Mouse (Mus musculus) neural tube, embryonic 14.5 days (tissue): ENCODE data around the gene Ifna6. TPM values are rescaled to one million over a fixed set of nuclear protein-coding genes. Genes with fewer than 3 reads are reported as not detected.
"Not testable (repeated sequence)": the region's sequence is repeated elsewhere in the genome, so short reads cannot be mapped to it uniquely, and the experiment has no call there.

ENCODE experiments used
- ATAC-seq: fragments of 200-750 bp; cut with Nextera tagmentation; 2 replicates; pipeline ENCODE4 v1.8.0; 2017; ENCODE audit warnings: low read depth, mild to moderate bottlenecking, moderate TSS enrichment, moderate library complexity
- H3K27ac ChIP-seq: fragments of 300-500 bp; sonication (generic); 2 replicates; pipeline ENCODE4 v1.5.1; 2014; ENCODE audit warnings: low read depth, mild to moderate bottlenecking, control low read depth, low read length, moderate library complexity, mixed read lengths
- H3K27me3 ChIP-seq: fragments of 300-500 bp; sonication (generic); 2 replicates; pipeline ENCODE4 v1.6.1; 2014; ENCODE audit warnings: low read length; ENCODE audit not compliant: control insufficient read depth, insufficient read depth
- H3K36me3 ChIP-seq: fragments of 300-500 bp; sonication (generic); 2 replicates; pipeline ENCODE4 v1.6.1; 2014; ENCODE audit warnings: low read length, mixed read lengths; ENCODE audit not compliant: control insufficient read depth, insufficient read depth
- H3K4me1 ChIP-seq: fragments of 300-500 bp; sonication (generic); 2 replicates; pipeline ENCODE4 v1.6.1; 2014; ENCODE audit warnings: low read length; ENCODE audit not compliant: control insufficient read depth, insufficient read depth
- H3K4me2 ChIP-seq: fragments of 300-500 bp; sonication (generic); 2 replicates; pipeline ENCODE4 v1.6.1; 2014; ENCODE audit warnings: mild to moderate bottlenecking, low read depth, low read length, control low read depth
- H3K4me3 ChIP-seq: fragments of 300-500 bp; sonication (generic); 2 replicates; pipeline ENCODE4 v1.5.1; 2014; ENCODE audit warnings: low read depth, low read length, control low read depth, mixed read lengths
- H3K9ac ChIP-seq: fragments of 300-500 bp; sonication (generic); replicated peaks from 2 replicates; pipeline ENCODE4 v1.6.1; 2014; ENCODE audit warnings: low read depth, mild to moderate bottlenecking, control low read depth, low read length, mixed read lengths
- H3K9me3 ChIP-seq: fragments of 300-500 bp; sonication (generic); 2 replicates; pipeline ENCODE4 v1.6.1; 2016; ENCODE audit warnings: low read length; ENCODE audit not compliant: control insufficient read depth
- WGBS: fragments of 180-500 bp; shearing (Covaris S2); extraction: QIAGEN DNeasy Blood & Tissue Kit; methylation state at CpG from one replicate; pipeline ENCODE4 v1.1.7; 2014; 5-methylcytosine and 5-hydroxymethylcytosine counted together
- polyA plus RNA-seq: library from polyadenylated mRNA; unstranded; fragments of >200 nt; fragmentation: Nextera tagmentation; extraction: Ambion mirVana; gene quantifications from 2 replicates; pipeline ENCODE4 v1.2.1, GENCODE M21; 2014

Gene Ifna6
- polyA plus RNA-seq, result not detected in 2 replicates

DNA sequence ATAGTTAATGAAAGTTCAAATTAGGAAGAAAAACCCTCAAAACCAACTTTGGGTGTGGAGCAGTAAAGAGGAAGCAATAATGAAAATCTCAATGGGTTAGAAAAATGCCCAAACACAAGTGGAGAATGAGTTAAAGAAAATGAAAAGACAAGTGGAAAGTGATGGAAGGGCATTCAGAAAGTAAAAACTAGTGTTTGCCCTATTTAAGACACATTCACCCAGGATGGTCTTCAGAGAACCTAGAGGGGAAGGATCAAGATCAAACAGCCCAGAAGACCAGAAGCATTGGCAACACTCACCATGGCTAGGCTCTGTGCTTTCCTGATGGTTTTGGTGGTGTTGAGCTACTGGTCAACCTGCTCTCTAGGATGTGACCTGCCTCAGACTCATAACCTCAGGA lies at the start of gene Ifna6:
TSS of gene Ifna6 (plus strand) at position 301 of the 400 bp plus-strand sequence.
- H3K4me3 ChIP-seq, H3K4me1 ChIP-seq, H3K27ac ChIP-seq, ATAC-seq, H3K4me2 ChIP-seq, H3K9ac ChIP-seq, H3K27me3 ChIP-seq, H3K36me3 ChIP-seq, H3K9me3 ChIP-seq: not testable (repeated sequence)

GRCm38 (mm10) chr4:88779550-88779949 lies 47.7 kb upstream of the Ifna6 start, which contains the start of gene Gm13272:
Gm13272 (plus strand) TSS chr4:88779850.
- H3K4me1 ChIP-seq, H3K36me3 ChIP-seq, H3K27me3 ChIP-seq, H3K4me3 ChIP-seq, H3K27ac ChIP-seq, H3K9ac ChIP-seq, H3K4me2 ChIP-seq, H3K9me3 ChIP-seq, ATAC-seq: not testable (repeated sequence)
- no CpG with 5 or more reads among the region's 29 CpGs for WGBS

GRCm38 (mm10) chr4:88780320-88780719 lies 46.9 kb upstream of the Ifna6 start:
- not testable (repeated sequence) for H3K9me3 ChIP-seq, H3K27ac ChIP-seq, H3K4me1 ChIP-seq, ATAC-seq, H3K9ac ChIP-seq, H3K4me3 ChIP-seq, H3K4me2 ChIP-seq, H3K27me3 ChIP-seq, H3K36me3 ChIP-seq
- 48% methylated on average over 15 of the region's 18 CpGs for WGBS

DNA sequence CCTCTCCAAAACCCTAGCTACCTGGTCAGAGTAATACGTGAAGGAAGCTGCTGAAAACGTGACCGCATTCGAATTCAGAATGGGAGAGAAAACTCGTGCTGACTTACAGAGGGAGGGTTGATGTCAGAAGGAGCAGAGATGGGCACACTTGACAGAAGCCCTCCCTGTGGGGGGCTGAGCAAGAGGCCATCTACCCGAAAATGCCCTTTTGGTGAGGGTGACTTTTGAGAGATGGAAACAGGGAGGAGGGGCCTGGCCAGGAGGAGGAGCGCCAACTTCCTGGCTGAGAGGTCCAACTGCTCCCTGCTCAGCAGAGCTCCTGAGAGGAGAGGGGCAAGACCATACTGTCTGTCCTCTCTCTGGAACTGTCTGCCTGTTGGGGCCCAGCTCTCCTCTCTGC lies 45.4 kb upstream of the Ifna6 start, which contains the start of gene Ifnz:
TSS of gene Ifnz (plus strand) at position 301 of the 400 bp plus-strand sequence.
- not testable (repeated sequence) for H3K27ac ChIP-seq, H3K4me3 ChIP-seq, H3K9me3 ChIP-seq, ATAC-seq, H3K9ac ChIP-seq, H3K27me3 ChIP-seq, H3K4me2 ChIP-seq, H3K4me1 ChIP-seq, H3K36me3 ChIP-seq
- 9% methylated on average over 1 of the region's 7 CpGs for WGBS

GRCm38 (mm10) chr4:88782335-88782734 lies 44.9 kb upstream of the Ifna6 start:
- H3K27ac ChIP-seq, H3K9me3 ChIP-seq, H3K36me3 ChIP-seq, ATAC-seq, H3K4me3 ChIP-seq, H3K27me3 ChIP-seq, H3K4me2 ChIP-seq, H3K9ac ChIP-seq, H3K4me1 ChIP-seq: not testable (repeated sequence)
- 0% methylated on average over 4 of the region's 31 CpGs for WGBS

- H3K4me2 ChIP-seq, H3K36me3 ChIP-seq, H3K4me3 ChIP-seq, H3K9ac ChIP-seq, H3K4me1 ChIP-seq, H3K27me3 ChIP-seq, ATAC-seq, H3K9me3 ChIP-seq, H3K27ac ChIP-seq: not testable (repeated sequence)
- WGBS, result no CpG with 5 or more reads among the region's 27 CpGs
Measured at GRCm38 (mm10) chr4:88785409-88785808, 41.8 kb upstream of the Ifna6 start, which contains the start of gene Gm13276. Gm13276 (plus strand) TSS chr4:88785709.

DNA sequence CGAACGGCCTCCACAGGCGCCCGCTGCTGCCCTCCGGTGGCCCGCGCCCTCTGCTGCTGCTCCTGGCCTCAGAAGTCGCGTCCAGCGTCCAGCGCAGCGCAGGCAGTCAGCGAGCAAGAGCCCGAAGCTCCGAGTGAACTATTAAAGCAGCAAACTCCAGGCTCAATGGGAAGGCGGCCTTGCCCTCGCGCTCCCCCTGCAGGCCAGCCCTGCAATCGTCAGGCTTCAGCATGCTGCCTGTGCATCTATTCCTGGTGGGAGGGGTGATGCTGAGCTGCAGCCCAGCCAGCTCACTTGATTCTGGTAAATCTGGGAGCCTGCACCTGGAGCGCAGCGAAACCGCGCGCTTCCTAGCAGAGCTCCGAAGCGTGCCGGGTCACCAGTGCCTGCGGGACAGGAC lies 38.8 kb upstream of the Ifna6 start, which contains the start of gene Gm13277:
TSS of gene Gm13277 (plus strand) at position 231 of the 400 bp plus-strand sequence.
- H3K27me3 ChIP-seq, H3K9me3 ChIP-seq, H3K4me1 ChIP-seq, H3K4me2 ChIP-seq, H3K9ac ChIP-seq, H3K36me3 ChIP-seq, ATAC-seq, H3K4me3 ChIP-seq, H3K27ac ChIP-seq: not testable (repeated sequence)
- WGBS, result 0% methylated on average over 1 of the region's 28 CpGs

DNA sequence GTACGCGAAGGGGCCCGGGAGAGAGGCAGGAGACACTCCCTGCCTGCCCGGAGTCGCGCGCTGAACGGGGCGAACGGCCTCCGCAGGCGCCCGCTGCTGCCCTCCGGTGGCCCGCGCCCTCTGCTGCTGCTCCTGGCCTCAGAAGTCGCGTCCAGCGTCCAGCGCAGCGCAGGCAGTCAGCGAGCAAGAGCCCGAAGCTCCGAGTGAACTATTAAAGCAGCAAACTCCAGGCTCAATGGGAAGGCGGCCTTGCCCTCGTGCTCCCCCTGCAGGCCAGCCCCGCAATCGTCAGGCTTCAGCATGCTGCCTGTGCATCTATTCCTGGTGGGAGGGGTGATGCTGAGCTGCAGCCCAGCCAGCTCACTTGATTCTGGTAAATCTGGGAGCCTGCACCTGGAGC lies 36.0 kb upstream of the Ifna6 start, which contains the start of gene Gm13278:
TSS of gene Gm13278 (plus strand) at position 301 of the 400 bp plus-strand sequence.
- not testable (repeated sequence) for H3K9ac ChIP-seq, H3K4me1 ChIP-seq, H3K4me2 ChIP-seq, ATAC-seq, H3K9me3 ChIP-seq, H3K27me3 ChIP-seq, H3K36me3 ChIP-seq, H3K4me3 ChIP-seq, H3K27ac ChIP-seq
- WGBS, result no CpG with 5 or more reads among the region's 28 CpGs

DNA sequence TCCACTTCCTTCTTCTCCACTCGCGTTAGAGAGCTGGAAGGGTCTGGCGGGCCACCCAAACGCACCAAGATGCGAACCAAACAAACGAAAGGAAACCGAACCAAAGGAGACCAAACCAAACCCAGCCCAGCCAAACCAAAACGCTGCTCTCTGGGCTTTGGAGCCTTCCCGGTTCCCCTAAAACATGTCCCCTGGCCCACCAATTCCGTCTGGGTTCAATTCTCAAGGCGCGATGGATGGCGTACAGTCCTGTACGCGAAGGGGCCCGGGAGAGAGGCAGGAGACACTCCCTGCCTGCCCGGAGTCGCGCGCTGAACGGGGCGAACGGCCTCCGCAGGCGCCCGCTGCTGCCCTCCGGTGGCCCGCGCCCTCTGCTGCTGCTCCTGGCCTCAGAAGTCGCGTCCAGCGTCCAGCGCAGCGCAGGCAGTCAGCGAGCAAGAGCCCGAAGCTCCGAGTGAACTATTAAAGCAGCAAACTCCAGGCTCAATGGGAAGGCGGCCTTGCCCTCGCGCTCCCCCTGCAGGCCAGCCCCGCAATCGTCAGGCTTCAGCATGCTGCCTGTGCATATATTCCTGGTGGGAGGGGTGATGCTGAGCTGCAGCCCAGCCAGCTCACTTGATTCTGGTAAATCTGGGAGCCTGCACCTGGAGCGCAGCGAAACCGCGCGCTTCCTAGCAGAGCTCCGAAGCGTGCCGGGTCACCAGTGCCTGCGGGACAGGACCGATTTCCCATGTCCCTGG lies 33.1 kb upstream of the Ifna6 start, which contains the start of gene Gm13275:
TSS of gene Gm13275 (plus strand) at position 552 of the 740 bp plus-strand sequence.
- not testable (repeated sequence) for H3K36me3 ChIP-seq, H3K9me3 ChIP-seq, H3K4me3 ChIP-seq, H3K4me2 ChIP-seq, H3K27ac ChIP-seq, H3K9ac ChIP-seq, H3K4me1 ChIP-seq, ATAC-seq, H3K27me3 ChIP-seq
- WGBS, result 2% methylated on average over 5 of the region's 52 CpGs
